Mouse (Mus musculus) lung, embryonic 15.5 days (tissue): ENCODE results near the gene Irs2. TPM values are rescaled to one million over a fixed set of nuclear protein-coding genes. Genes with fewer than 3 reads are reported as not detected.

Experiments used
- ATAC-seq: fragments of 200-750 bp; cut with Nextera tagmentation; 2 replicates; pipeline ENCODE4 v1.8.0; 2017; ENCODE audit warnings: moderate number of reproducible peaks, borderline replicate concordance; ENCODE audit not compliant: low FRiP score, low TSS enrichment; ENCODE audit errors: extremely low read depth
- H3K27ac ChIP-seq: fragments of 300-500 bp; sonication (generic); 2 replicates; pipeline ENCODE4 v1.5.1; 2015; ENCODE audit warnings: moderate library complexity, mild to moderate bottlenecking, inconsistent platforms
- H3K27me3 ChIP-seq: fragments of 300-500 bp; sonication (generic); 2 replicates; pipeline ENCODE4 v1.6.1; 2015; ENCODE audit warnings: inconsistent platforms
- H3K36me3 ChIP-seq: fragments of 300-500 bp; sonication (generic); 2 replicates; pipeline ENCODE4 v1.6.1; 2015; ENCODE audit warnings: inconsistent platforms
- H3K4me1 ChIP-seq: fragments of 300-500 bp; sonication (generic); 2 replicates; pipeline ENCODE4 v1.6.1; 2015; ENCODE audit warnings: inconsistent platforms
- H3K4me2 ChIP-seq: fragments of 300-500 bp; sonication (generic); 2 replicates; pipeline ENCODE4 v1.6.1; 2015; ENCODE audit warnings: inconsistent platforms, mild to moderate bottlenecking, moderate library complexity
- H3K4me3 ChIP-seq: fragments of 300-500 bp; sonication (generic); 2 replicates; pipeline ENCODE4 v1.5.1; 2015; ENCODE audit warnings: mild to moderate bottlenecking, inconsistent platforms
- H3K9ac ChIP-seq: fragments of 300-500 bp; sonication (generic); 2 replicates; pipeline ENCODE4 v1.6.1; 2015; ENCODE audit warnings: inconsistent platforms
- H3K9me3 ChIP-seq: fragments of 300-500 bp; sonication (generic); 2 replicates; pipeline ENCODE4 v1.6.1; 2016; ENCODE audit warnings: inconsistent platforms
- WGBS: fragments of 180-500 bp; shearing (Covaris S2); methylation state at CpG from one replicate; pipeline ENCODE4 v1.1.7; 2015; 5-methylcytosine and 5-hydroxymethylcytosine counted together
- polyA plus RNA-seq: library from polyadenylated mRNA; unstranded; fragments of >200 nt; fragmentation: Nextera tagmentation; extraction: Ambion mirVana; gene quantifications from 2 replicates; pipeline ENCODE4 v1.2.1, GENCODE M21; 2015

The Irs2 gene
- polyA plus RNA-seq, result 4.1 TPM in 2 replicates

- peaks cover 49% of the 10 kb centered on the region for H3K4me1 ChIP-seq
- under 1% methylated on average over 49 of the region's 64 CpGs for WGBS
- H3K27ac ChIP-seq, result peak within 1 kb of the TSS; percentile 98
- peak within 1 kb of the TSS; percentile 91 for H3K4me2 ChIP-seq
- H3K27me3 ChIP-seq, result peaks cover 3% of the 10 kb centered on the region; the same call in 1 of the 2 replicates
- H3K9me3 ChIP-seq, result no peaks in the 10 kb centered on the region
- H3K36me3 ChIP-seq, result no peaks in the 10 kb centered on the region
- peak; percentile 3; the same call in 1 of the 2 replicates for ATAC-seq
- peak within 1 kb of the TSS; percentile 68 for H3K4me3 ChIP-seq
- peak within 1 kb of the TSS; percentile 85 for H3K9ac ChIP-seq
Observed at GRCm38 (mm10) chr8:11008379-11008775, at the start of gene Irs2. Irs2 (minus strand) TSS chr8:11008458.

GRCm38 (mm10) chr8:11056665-11057064, 48.4 kb upstream of the Irs2 start:
- no peak overlapping the region for H3K9ac ChIP-seq
- H3K4me3 ChIP-seq, result no peak overlapping the region
- H3K27ac ChIP-seq, result no peak overlapping the region
- WGBS, result 84% methylated on average over 5 of the region's 5 CpGs
- H3K36me3 ChIP-seq, result no peaks in the 10 kb centered on the region
- no peaks in the 10 kb centered on the region for H3K27me3 ChIP-seq
- no peaks in the 10 kb centered on the region for H3K9me3 ChIP-seq
- H3K4me1 ChIP-seq, result no peaks in the 10 kb centered on the region; the same call in 1 of the 2 replicates
- no peak for ATAC-seq
- H3K4me2 ChIP-seq, result no peak overlapping the region

GRCm38 (mm10) chr8:11056175-11056563, 47.9 kb upstream of the Irs2 start:
- H3K9me3 ChIP-seq, result no peaks in the 10 kb centered on the region
- no peaks in the 10 kb centered on the region; the same call in 1 of the 2 replicates for H3K4me1 ChIP-seq
- no peak for ATAC-seq
- no peak overlapping the region for H3K4me2 ChIP-seq
- no peaks in the 10 kb centered on the region for H3K27me3 ChIP-seq
- WGBS, result 65% methylated on average over 8 of the region's 8 CpGs
- no peaks in the 10 kb centered on the region for H3K36me3 ChIP-seq
- H3K4me3 ChIP-seq, result no peak overlapping the region
- no peak overlapping the region for H3K9ac ChIP-seq
- no peak overlapping the region for H3K27ac ChIP-seq

DNA sequence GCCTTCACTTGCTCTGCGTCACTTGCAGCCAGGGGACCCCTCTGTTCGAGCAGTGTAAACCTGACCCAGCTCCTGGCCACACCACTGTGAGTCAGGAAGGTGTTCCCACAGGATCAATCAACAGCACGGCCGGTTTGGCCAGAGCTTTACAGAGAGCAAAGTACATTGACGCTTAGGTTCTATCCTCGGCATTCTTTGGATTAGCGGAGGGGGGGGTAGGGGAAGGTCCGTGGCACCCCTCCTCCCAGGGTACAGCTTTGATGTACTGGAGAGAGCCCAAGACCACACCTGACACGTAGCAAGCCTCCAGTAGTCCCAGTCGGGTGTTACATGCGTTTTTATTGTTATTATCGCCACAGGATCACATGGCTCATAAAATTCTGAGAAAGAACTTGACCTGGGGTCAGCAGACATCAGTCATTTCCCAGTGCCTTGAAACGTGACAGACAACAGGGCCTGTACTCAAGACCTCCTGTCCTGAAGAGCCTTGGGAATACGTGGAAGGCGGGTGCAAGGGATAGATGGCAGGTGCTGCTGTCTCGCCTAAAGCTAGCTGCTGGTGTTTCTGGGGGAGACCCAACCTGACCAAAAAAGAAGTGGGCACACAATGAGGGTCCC, 47.4 kb upstream of the Irs2 start:
- WGBS, result 51% methylated on average over 16 of the region's 16 CpGs
- Histone ChIP-seq H3K9ac (no peak overlapping the region), H3K36me3 (no peaks in the 10 kb centered on the region), H3K4me1 (no peaks in the 10 kb centered on the region; the same call in 1 of the 2 replicates), H3K9me3 (no peaks in the 10 kb centered on the region), H3K4me3 (no peak overlapping the region), H3K27me3 (no peaks in the 10 kb centered on the region), H3K27ac (no peak overlapping the region), H3K4me2 (no peak overlapping the region)
- ATAC-seq, result no peak

GRCm38 (mm10) chr8:11049835-11050234, 41.6 kb upstream of the Irs2 start:
- Histone ChIP-seq H3K9ac (no peak overlapping the region), H3K9me3 (no peaks in the 10 kb centered on the region), H3K27ac (no peak overlapping the region), H3K4me3 (no peak overlapping the region), H3K27me3 (no peaks in the 10 kb centered on the region), H3K4me1 (no peaks in the 10 kb centered on the region), H3K36me3 (no peaks in the 10 kb centered on the region), H3K4me2 (no peak overlapping the region)
- 58% methylated on average over 5 of the region's 5 CpGs for WGBS
- no peak for ATAC-seq

DNA sequence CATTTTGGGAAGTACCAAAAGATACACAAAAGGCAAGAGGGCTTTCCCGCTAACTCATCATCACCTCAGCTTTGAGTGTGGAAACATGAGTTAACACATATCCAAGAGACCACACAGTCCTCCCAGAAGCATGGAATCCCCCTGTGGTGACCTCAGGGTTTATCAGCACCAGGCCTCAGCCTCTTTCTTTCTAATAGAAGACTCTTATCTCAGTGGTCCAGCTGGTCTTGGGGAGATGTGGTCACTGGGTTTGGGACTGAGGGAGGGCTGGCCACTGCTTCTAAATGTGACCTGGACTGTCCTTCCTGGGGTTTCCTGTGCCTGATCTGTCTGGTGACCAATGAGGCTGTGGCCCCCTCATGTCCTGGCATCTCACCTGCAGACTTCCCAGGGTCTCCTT, 39.6 kb upstream of the Irs2 start:
- Histone ChIP-seq H3K4me2 (no peak overlapping the region), H3K9ac (no peak overlapping the region), H3K4me3 (no peak overlapping the region), H3K9me3 (no peaks in the 10 kb centered on the region), H3K4me1 (no peaks in the 10 kb centered on the region), H3K27me3 (no peaks in the 10 kb centered on the region), H3K36me3 (no peaks in the 10 kb centered on the region), H3K27ac (no peak overlapping the region)
- no peak for ATAC-seq
- 81% methylated on average over 1 of the region's 1 CpGs for WGBS

GRCm38 (mm10) chr8:11044660-11045059, 36.4 kb upstream of the Irs2 start:
- H3K27ac ChIP-seq, result no peak overlapping the region
- H3K9ac ChIP-seq, result no peak overlapping the region
- no peak for ATAC-seq
- no peaks in the 10 kb centered on the region for H3K36me3 ChIP-seq
- 61% methylated on average over 11 of the region's 11 CpGs for WGBS
- no peaks in the 10 kb centered on the region for H3K27me3 ChIP-seq
- H3K4me2 ChIP-seq, result no peak overlapping the region
- no peaks in the 10 kb centered on the region for H3K4me1 ChIP-seq
- H3K4me3 ChIP-seq, result no peak overlapping the region
- no peaks in the 10 kb centered on the region for H3K9me3 ChIP-seq

GRCm38 (mm10) chr8:11043591-11043990, 35.3 kb upstream of the Irs2 start:
- no peaks in the 10 kb centered on the region for H3K27me3 ChIP-seq
- no peak overlapping the region for H3K4me3 ChIP-seq
- WGBS, result 77% methylated on average over 4 of the region's 4 CpGs
- H3K4me2 ChIP-seq, result no peak overlapping the region
- no peaks in the 10 kb centered on the region for H3K4me1 ChIP-seq
- no peaks in the 10 kb centered on the region for H3K9me3 ChIP-seq
- H3K36me3 ChIP-seq, result no peaks in the 10 kb centered on the region
- ATAC-seq, result no peak
- no peak overlapping the region for H3K27ac ChIP-seq
- H3K9ac ChIP-seq, result no peak overlapping the region

DNA sequence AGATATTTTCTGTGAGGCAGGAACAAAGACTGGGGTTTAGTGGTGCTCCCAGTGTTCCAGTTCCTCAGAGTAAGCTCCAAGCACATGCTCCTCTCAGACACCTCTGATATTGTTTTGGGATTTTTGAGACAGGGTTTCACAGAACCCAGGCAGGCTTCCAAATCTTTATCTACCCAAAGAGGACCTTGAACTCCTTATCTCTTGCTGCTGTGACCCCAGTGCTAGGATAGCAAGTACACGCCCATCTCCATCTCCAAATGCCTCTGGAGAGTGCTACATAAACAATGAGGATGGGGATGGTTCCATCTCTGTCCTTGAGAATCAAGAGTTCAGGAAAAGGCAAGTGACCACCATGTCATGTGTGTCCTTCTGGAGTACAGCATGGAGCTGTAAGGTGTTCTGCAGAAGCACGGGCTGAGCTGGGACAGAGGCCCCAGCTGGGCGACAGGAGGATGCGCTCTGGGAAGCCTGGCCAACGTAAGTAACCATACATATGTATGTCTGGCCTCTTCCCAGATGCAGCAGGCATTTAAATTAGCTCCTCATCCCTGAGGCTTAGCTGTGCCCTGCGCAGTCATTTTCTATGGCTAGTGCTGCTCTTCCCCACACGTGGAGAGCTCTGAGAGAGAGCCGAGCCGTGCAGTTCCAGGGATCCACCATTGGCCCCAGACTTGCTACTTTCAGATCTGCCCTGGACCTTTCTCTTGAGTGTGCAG, 34.8 kb upstream of the Irs2 start:
- 71% methylated on average over 9 of the region's 9 CpGs for WGBS
- no peak for ATAC-seq

GRCm38 (mm10) chr8:11040088-11040487, 31.8 kb upstream of the Irs2 start:
- no peak overlapping the region for H3K27ac ChIP-seq
- H3K4me2 ChIP-seq, result no peak overlapping the region
- 83% methylated on average over 7 of the region's 7 CpGs for WGBS
- H3K4me3 ChIP-seq, result no peak overlapping the region
- H3K9me3 ChIP-seq, result no peaks in the 10 kb centered on the region
- no peak for ATAC-seq
- no peak overlapping the region for H3K9ac ChIP-seq
- H3K36me3 ChIP-seq, result no peaks in the 10 kb centered on the region
- H3K27me3 ChIP-seq, result peaks cover 4% of the 10 kb centered on the region; the same call in 1 of the 2 replicates
- peaks cover 9% of the 10 kb centered on the region for H3K4me1 ChIP-seq

More for the DNA sequence above, 34.8 kb upstream of the Irs2 start:
- Histone ChIP-seq H3K9me3 (no peaks in the 10 kb centered on the region), H3K9ac (no peak overlapping the region), H3K4me3 (no peak overlapping the region), H3K27ac (no peak overlapping the region), H3K27me3 (no peaks in the 10 kb centered on the region), H3K36me3 (no peaks in the 10 kb centered on the region), H3K4me1 (no peaks in the 10 kb centered on the region), H3K4me2 (no peak overlapping the region)

DNA sequence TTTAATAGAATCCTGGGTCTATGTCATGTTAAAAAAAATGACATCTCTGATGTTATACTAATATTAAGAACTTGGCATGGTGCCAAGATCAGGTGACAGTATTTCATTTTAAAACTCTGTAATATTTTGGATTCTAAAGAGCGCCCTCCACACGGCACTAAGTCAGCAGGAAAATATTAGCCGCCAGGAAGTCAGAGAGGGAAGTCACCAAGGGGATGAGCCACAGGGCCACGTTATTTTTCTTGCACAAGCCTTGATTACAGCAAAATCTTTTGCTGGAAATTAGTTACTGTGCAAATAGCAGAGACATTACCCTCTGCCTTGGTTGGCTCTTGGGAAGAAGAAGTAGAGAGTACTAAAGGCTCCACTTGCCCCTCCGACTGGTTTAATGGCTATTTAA, 30.5 kb upstream of the Irs2 start:
- Histone ChIP-seq H3K4me3 (no peak overlapping the region), H3K4me1 (peaks cover 9% of the 10 kb centered on the region), H3K9me3 (no peaks in the 10 kb centered on the region), H3K27ac (no peak overlapping the region), H3K36me3 (no peaks in the 10 kb centered on the region), H3K4me2 (no peak overlapping the region), H3K27me3 (peaks cover 10% of the 10 kb centered on the region), H3K9ac (no peak overlapping the region)
- no peak for ATAC-seq
- 71% methylated on average over 5 of the region's 5 CpGs for WGBS

DNA sequence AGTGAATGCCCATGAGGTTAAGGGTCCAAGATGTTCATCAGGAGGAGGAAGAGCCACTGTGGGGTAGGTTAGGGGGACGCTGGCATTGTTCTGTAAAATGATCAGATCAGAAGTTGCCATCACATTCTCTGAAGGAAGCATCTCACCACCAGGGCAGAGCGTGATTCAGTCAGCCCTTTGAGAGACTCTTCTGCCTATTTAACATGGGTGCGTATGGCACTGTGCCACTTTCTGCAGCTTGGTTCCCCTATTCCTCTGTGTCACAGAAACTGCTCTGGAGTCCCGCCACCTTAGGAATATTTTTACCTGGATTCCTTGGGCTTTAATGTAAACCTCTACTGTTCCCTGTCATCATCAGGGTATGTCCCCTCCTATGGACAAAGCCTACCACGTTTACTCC, 30.1 kb upstream of the Irs2 start:
- 77% methylated on average over 5 of the region's 5 CpGs for WGBS

More for the DNA sequence above, 30.1 kb upstream of the Irs2 start:
- Histone ChIP-seq H3K9me3 (no peaks in the 10 kb centered on the region), H3K27ac (no peak overlapping the region), H3K27me3 (peaks cover 11% of the 10 kb centered on the region), H3K4me1 (peaks cover 9% of the 10 kb centered on the region), H3K36me3 (no peaks in the 10 kb centered on the region), H3K4me2 (no peak overlapping the region), H3K4me3 (no peak overlapping the region), H3K9ac (no peak overlapping the region)
- no peak for ATAC-seq
